Mouse (Mus musculus): ENCODE results near the gene 6820408C15Rik.

6820408C15Rik gene

GRCm38 (mm10) chr2:152470973-152471372 lies 55.6 kb downstream of the 6820408C15Rik start:
- DNase-seq (ENCODE audit: low spot score in 2 of 2), result peak; percentile 30 to 42

GRCm38 (mm10) chr2:152472434-152472833 lies 57.0 kb downstream of the 6820408C15Rik start:
- DNase-seq (ENCODE audit: low spot score in 2 of 2), result no peak

GRCm38 (mm10) chr2:152476763-152477162 lies 61.4 kb downstream of the 6820408C15Rik start, which contains the start of gene Defb20:
Gene Defb20, plus strand, starts transcription at chr2:152477063.
- DNase-seq (ENCODE audit: low spot score in 2 of 2), result no peak

GRCm38 (mm10) chr2:152480881-152481280 lies 65.5 kb downstream of the 6820408C15Rik start:
- no peak for DNase-seq (ENCODE audit: low spot score in 2 of 2)

- no peak for DNase-seq (ENCODE audit: low spot score in 2 of 2)
Observed at GRCm38 (mm10) chr2:152481726-152482125, 66.3 kb downstream of the 6820408C15Rik start.

DNA sequence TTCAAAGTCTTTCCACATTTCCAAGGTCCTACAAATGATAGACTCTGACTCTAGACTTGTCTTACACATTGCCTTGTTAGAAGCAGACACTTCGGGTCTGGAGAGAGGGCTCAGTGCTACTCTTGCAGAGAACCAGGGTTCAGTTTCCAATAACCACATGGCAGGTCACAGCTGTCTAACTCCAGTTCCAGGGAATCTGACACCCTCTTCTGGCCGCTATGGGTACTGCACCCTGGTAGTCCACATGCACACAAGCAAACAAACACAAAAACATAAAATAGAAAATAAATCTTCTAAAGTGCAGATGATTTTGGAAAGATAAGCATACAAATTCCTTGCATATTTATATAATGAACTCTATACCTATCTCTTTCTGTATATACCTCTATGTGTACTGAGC lies 71.6 kb downstream of the 6820408C15Rik start:
- no peak for DNase-seq (ENCODE audit: low spot score in 2 of 2)

- no peak for DNase-seq (ENCODE audit: low spot score in 2 of 2)
Observed at GRCm38 (mm10) chr2:152490038-152490437, 74.7 kb downstream of the 6820408C15Rik start, which contains the start of gene Defb22. Gene Defb22, minus strand, starts transcription at chr2:152490138.

GRCm38 (mm10) chr2:152493151-152493550 lies 77.8 kb downstream of the 6820408C15Rik start:
- no peak for DNase-seq (ENCODE audit: low spot score in 2 of 2)
